8 mouse cellular contexts compared by ENCODE assay signal in the genomic region with DNA sequence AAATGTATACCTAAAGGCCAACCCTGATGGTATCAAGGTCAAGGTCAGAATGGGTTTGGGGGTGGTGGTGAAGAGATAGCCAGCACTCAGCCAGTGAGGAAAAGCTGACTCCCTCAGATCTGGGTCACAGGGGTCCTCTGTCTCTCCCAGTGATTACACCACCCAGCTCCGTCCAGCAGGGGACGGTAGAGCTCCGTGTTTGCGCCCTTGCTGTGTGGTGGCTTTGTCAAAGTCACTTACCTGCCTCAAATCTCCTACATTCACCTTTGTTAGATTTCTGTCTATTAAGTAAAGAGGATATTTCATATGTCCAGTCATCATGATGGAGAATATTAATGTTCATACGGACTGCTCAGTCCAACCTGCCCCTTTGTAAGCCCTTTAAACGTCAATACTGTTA. TPM values are rescaled to one million over a fixed set of nuclear protein-coding genes. Genes with fewer than 3 reads are reported as not detected.
DNase-seq lines count a peak whose midpoint lies in the region; ATAC-seq and TF ChIP-seq lines count a peak whose summit lies in the region.
"Had no signal": no experiment of that assay in that cellular context is flagged by ENCODE, and none has a peak within 500 bp of the region (broad histone marks: within the 10 kb centered on the region; RNA-seq: fewer than 3 reads in every experiment).

No protein-coding gene starts in this region.

- no peak overlapping the region for H3K4me3 ChIP-seq in kidney, embryonic 16.5 days (ENCODE audit: low read length)
- H3K4me3 ChIP-seq in ES-E14 (ENCODE audit: insufficient read depth in 1 of 2, low read depth in 1 of 2, low read length in 2 of 2, poor library complexity in 1 of 2, severe bottlenecking in 1 of 2) = no peak overlapping the region
- H3K4me3 ChIP-seq in embryonic facial prominence, embryonic 10.5 days = no peak overlapping the region
- H3K4me3 ChIP-seq: midbrain, embryonic 12.5 days had no signal

- in situ Hi-C loops in ES-E14 (cut with MboI; ENCODE audit: low sequenced_read_pairs in 2 of 2, unreplicated experiment in 2 of 2) = no loop called here

- no peaks in the 10 kb centered on the region for H3K27me3 ChIP-seq in kidney, embryonic 16.5 days (ENCODE audit: insufficient read depth, low read length)
- no peaks in the 10 kb centered on the region for H3K27me3 ChIP-seq in embryonic facial prominence, embryonic 10.5 days (replicated peaks; ENCODE audit: low read depth, poor library complexity, severe bottlenecking)
- no peaks in the 10 kb centered on the region for H3K27me3 ChIP-seq in splenic B cell, adult 2 months (ENCODE audit: control insufficient read depth, insufficient read depth, low read length, poor library complexity, severe bottlenecking)
- H3K27me3 ChIP-seq: midbrain, embryonic 12.5 days had no signal

- no peaks in the 10 kb centered on the region for H3K36me3 ChIP-seq in kidney, embryonic 16.5 days (ENCODE audit: insufficient read depth, low read length)
- H3K36me3 ChIP-seq in ES-E14 (ENCODE audit: control insufficient read depth, insufficient read depth, low read length, poor library complexity, severe bottlenecking) = no peaks in the 10 kb centered on the region
- no peaks in the 10 kb centered on the region for H3K36me3 ChIP-seq in embryonic facial prominence, embryonic 10.5 days (replicated peaks)
- H3K36me3 ChIP-seq in splenic B cell, adult 2 months (ENCODE audit: control insufficient read depth, insufficient read depth, low read length, poor library complexity, severe bottlenecking) = no peaks in the 10 kb centered on the region
- H3K36me3 ChIP-seq: midbrain, embryonic 12.5 days had no signal

- H3K9me3 ChIP-seq in kidney, embryonic 16.5 days (ENCODE audit: low read length) = no peaks in the 10 kb centered on the region
- H3K9me3 ChIP-seq in ES-E14 (ENCODE audit: control insufficient read depth, insufficient read depth, low read depth, low read length) = no peaks in the 10 kb centered on the region
- no peaks in the 10 kb centered on the region for H3K9me3 ChIP-seq in embryonic facial prominence, embryonic 10.5 days
- H3K9me3 ChIP-seq: midbrain, embryonic 12.5 days had no signal

- H3K27ac ChIP-seq in kidney, embryonic 16.5 days (ENCODE audit: low read length) = no peak overlapping the region
- H3K27ac ChIP-seq in ES-E14 (ENCODE audit: insufficient read depth, low read depth, low read length, poor library complexity, severe bottlenecking) = no peak overlapping the region
- H3K27ac ChIP-seq in embryonic facial prominence, embryonic 10.5 days (replicated peaks) = no peak overlapping the region
- H3K27ac ChIP-seq: midbrain, embryonic 12.5 days had no signal

- H3K9ac ChIP-seq in kidney, embryonic 16.5 days (replicated peaks; ENCODE audit: low read length) = no peak overlapping the region
- H3K9ac ChIP-seq in ES-E14 (ENCODE audit: insufficient read depth, low read depth, low read length, poor library complexity, severe bottlenecking) = no peak overlapping the region
- H3K9ac ChIP-seq: midbrain, embryonic 12.5 days had no signal

- no peaks in the 10 kb centered on the region for H3K4me1 ChIP-seq in kidney, embryonic 16.5 days (ENCODE audit: insufficient read depth, low read length)
- no peaks in the 10 kb centered on the region for H3K4me1 ChIP-seq in ES-E14 (ENCODE audit: control insufficient read depth in 2 of 2, insufficient read depth in 2 of 2, low read length in 2 of 2, poor library complexity in 1 of 2)
- no peaks in the 10 kb centered on the region for H3K4me1 ChIP-seq in embryonic facial prominence, embryonic 10.5 days
- H3K4me1 ChIP-seq: midbrain, embryonic 12.5 days had no signal

- WGBS in kidney, embryonic 16.5 days = 30% methylated on average over 6 of the region's 6 CpGs
- WGBS in embryonic facial prominence, embryonic 10.5 days = 29% methylated on average over 6 of the region's 6 CpGs

- ATAC-seq in kidney, embryonic 16.5 days (ENCODE audit: low FRiP score, low TSS enrichment) = no peak

- DNase-seq in kidney, adult 9 months = peak; percentile 32
- DNase-seq in CD4-positive helper T cell, adult 2 months (ENCODE audit: low read depth, low spot score) = peak; percentile 15
- peak; percentile 26 for DNase-seq in ES-E14 (ENCODE audit: low read depth, low spot score)
- peak; percentile 69 for DNase-seq in embryonic facial prominence, embryonic 10.5 days (ENCODE audit: low spot score)
- peak; percentile 28 to 38 for DNase-seq in layer of hippocampus, postnatal 14 days (ENCODE audit: low spot score in 2 of 2)
- DNase-seq in splenic B cell, adult 2 months (ENCODE audit: low read depth, low spot score) = peak; percentile 25

- no peak overlapping the region for H3K4me2 ChIP-seq in kidney, embryonic 16.5 days (replicated peaks; ENCODE audit: low read depth, low read length)
- H3K4me2 ChIP-seq: midbrain, embryonic 12.5 days had no signal

TF ChIP-seq in ES-E14, 5 proteins besides CTCF, POLR2A, EP300 and RAD21:
- no peak for TF ChIP-seq HCFC1 (IDR thresholded peaks at IDR 0.05; ENCODE audit: borderline replicate concordance, insufficient read depth, low read length)
- TF ChIP-seq ZNF384 (IDR thresholded peaks at IDR 0.05; ENCODE audit: low read depth, low read length) = no peak
- TF ChIP-seq ZC3H11A (IDR thresholded peaks at IDR 0.05; ENCODE audit: borderline replicate concordance, low read depth, low read length) = peak; percentile 84
- no peak for TF ChIP-seq CHD2 (IDR thresholded peaks at IDR 0.05; ENCODE audit: low read depth, low read length)
- no peak for TF ChIP-seq MAFK (IDR thresholded peaks at IDR 0.05; ENCODE audit: insufficient read depth, low read depth, low read length)

RNA-seq across cellular contexts. Expression of gene Adamts17, which starts 19.5 kb away (rescaled TPM):
- polyA plus RNA-seq in kidney, embryonic 16.5 days (2015; fragmentation: Nextera tagmentation; extraction: Ambion mirVana) = 3.6 and 4.7 TPM in 2 replicates
- 2.0 and 2.3 TPM in 2 replicates for total RNA-seq in ES-E14 (2012; rRNA removed)
- polyA plus RNA-seq in embryonic facial prominence, embryonic 10.5 days (2016; fragmentation: Nextera tagmentation; extraction: Ambion mirVana) = 2.4 and 2.6 TPM in 2 replicates
- 10 to 100 TPM; 29.6 to 31.8 TPM for total RNA-seq in layer of hippocampus, postnatal 14 days (2021)

Comparison
In these comparisons a context has a peak if more than half of its experiments do, and no peak if none do; other contexts are left out.
1. DNase-seq: peak in every context shown above with its lines; median percentile 69 in embryonic facial prominence, embryonic 10.5 days; 33 in layer of hippocampus, postnatal 14 days; 32 in kidney, adult 9 months; 26 in ES-E14; 25 in splenic B cell, adult 2 months; 15 in CD4-positive helper T cell, adult 2 months.